Mouse (Mus musculus) kidney, postnatal 4 days (tissue): ENCODE measurements around the gene Gm3278.
A peak's percentile ranks its signal among the peaks of the same experiment; 100 is the strongest.
"Not testable (repeated sequence)": the region's sequence is repeated elsewhere in the genome, so short reads cannot be mapped to it uniquely, and the experiment has no call there.

ENCODE experiments used
- DNase-seq, 2 experiments: peaks; one replicate each; pipeline ENCODE4 v3.0.0; 2021; ENCODE audit warnings: mixed read lengths in 2 of 2

The Gm3278 gene

GRCm38 (mm10) chr14:4892116-4892515 is at the start of gene Gm3278:
Gene Gm3278, plus strand, starts transcription at chr14:4892416.
- DNase-seq: not testable (repeated sequence)

GRCm38 (mm10) chr14:4855299-4855980 is 36.8 kb upstream of the Gm3278 start, which contains the start of gene Gm3264:
Gene Gm3264, plus strand, starts transcription at chr14:4855576.
- peak; percentile 18 to 27 for DNase-seq
